Mouse (Mus musculus) lung, embryonic 15.5 days (tissue): Measurements from ENCODE around the gene Rsbn1l. TPM values are rescaled to one million over a fixed set of nuclear protein-coding genes. Genes with fewer than 3 reads are reported as not detected.

Experiments
- ATAC-seq: fragments of 200-750 bp; cut with Nextera tagmentation; 2 replicates; pipeline ENCODE4 v1.8.0; 2017; ENCODE audit warnings: moderate number of reproducible peaks, borderline replicate concordance; ENCODE audit not compliant: low FRiP score, low TSS enrichment; ENCODE audit errors: extremely low read depth
- H3K27ac ChIP-seq: fragments of 300-500 bp; sonication (generic); 2 replicates; pipeline ENCODE4 v1.5.1; 2015; ENCODE audit warnings: moderate library complexity, mild to moderate bottlenecking, inconsistent platforms
- H3K27me3 ChIP-seq: fragments of 300-500 bp; sonication (generic); 2 replicates; pipeline ENCODE4 v1.6.1; 2015; ENCODE audit warnings: inconsistent platforms
- H3K36me3 ChIP-seq: fragments of 300-500 bp; sonication (generic); 2 replicates; pipeline ENCODE4 v1.6.1; 2015; ENCODE audit warnings: inconsistent platforms
- H3K4me1 ChIP-seq: fragments of 300-500 bp; sonication (generic); 2 replicates; pipeline ENCODE4 v1.6.1; 2015; ENCODE audit warnings: inconsistent platforms
- H3K4me2 ChIP-seq: fragments of 300-500 bp; sonication (generic); 2 replicates; pipeline ENCODE4 v1.6.1; 2015; ENCODE audit warnings: inconsistent platforms, mild to moderate bottlenecking, moderate library complexity
- H3K4me3 ChIP-seq: fragments of 300-500 bp; sonication (generic); 2 replicates; pipeline ENCODE4 v1.5.1; 2015; ENCODE audit warnings: mild to moderate bottlenecking, inconsistent platforms
- H3K9ac ChIP-seq: fragments of 300-500 bp; sonication (generic); 2 replicates; pipeline ENCODE4 v1.6.1; 2015; ENCODE audit warnings: inconsistent platforms
- H3K9me3 ChIP-seq: fragments of 300-500 bp; sonication (generic); 2 replicates; pipeline ENCODE4 v1.6.1; 2016; ENCODE audit warnings: inconsistent platforms
- WGBS: fragments of 180-500 bp; shearing (Covaris S2); methylation state at CpG from one replicate; pipeline ENCODE4 v1.1.7; 2015; 5-methylcytosine and 5-hydroxymethylcytosine counted together
- polyA plus RNA-seq: library from polyadenylated mRNA; unstranded; fragments of >200 nt; fragmentation: Nextera tagmentation; extraction: Ambion mirVana; gene quantifications from 2 replicates; pipeline ENCODE4 v1.2.1, GENCODE M21; 2015

Gene Rsbn1l
- 4.5 and 4.9 TPM in 2 replicates for polyA plus RNA-seq

GRCm38 (mm10) chr5:20956298-20956697, at the start of gene Rsbn1l:
Gene Rsbn1l (minus strand): TSS chr5:20956398.
- no peak within 1 kb of the TSS for H3K9ac ChIP-seq
- peaks cover 5% of the 10 kb centered on the region; the same call in 1 of the 2 replicates for H3K4me1 ChIP-seq
- no peak within 1 kb of the TSS for H3K4me2 ChIP-seq
- H3K36me3 ChIP-seq: peaks cover 6% of the 10 kb centered on the region
- H3K4me3 ChIP-seq: no peak within 1 kb of the TSS
- no peaks in the 10 kb centered on the region for H3K9me3 ChIP-seq
- no peak for ATAC-seq
- WGBS: 97% methylated on average over 3 of the region's 3 CpGs
- no peaks in the 10 kb centered on the region for H3K27me3 ChIP-seq
- H3K27ac ChIP-seq: peak within 1 kb of the TSS; percentile 3; the same call in 1 of the 2 replicates

GRCm38 (mm10) chr5:21002723-21003122, 46.5 kb upstream of the Rsbn1l start:
- Histone ChIP-seq H3K4me3 (no peak overlapping the region), H3K36me3 (peaks cover 68% of the 10 kb centered on the region)

GRCm38 (mm10) chr5:21001622-21002315, 45.6 kb upstream of the Rsbn1l start:
- Histone ChIP-seq H3K4me1 (no peaks in the 10 kb centered on the region), H3K27me3 (no peaks in the 10 kb centered on the region), H3K9me3 (no peaks in the 10 kb centered on the region), H3K4me2 (no peak overlapping the region), H3K36me3 (peaks cover 73% of the 10 kb centered on the region), H3K4me3 (no peak overlapping the region), H3K9ac (no peak overlapping the region), H3K27ac (no peak overlapping the region)
- ATAC-seq: no peak
- WGBS: 94% methylated on average over 10 of the region's 10 CpGs

More at GRCm38 (mm10) chr5:21002723-21003122, 46.5 kb upstream of the Rsbn1l start:
- Histone ChIP-seq H3K9me3 (no peaks in the 10 kb centered on the region), H3K4me1 (no peaks in the 10 kb centered on the region), H3K27ac (no peak overlapping the region), H3K9ac (no peak overlapping the region), H3K4me2 (no peak overlapping the region), H3K27me3 (no peaks in the 10 kb centered on the region)
- ATAC-seq: no peak
- WGBS: 88% methylated on average over 6 of the region's 6 CpGs

- 92% methylated on average over 6 of the region's 6 CpGs for WGBS
- ATAC-seq: no peak
- no peak overlapping the region for H3K4me2 ChIP-seq
- no peak overlapping the region for H3K4me3 ChIP-seq
- no peaks in the 10 kb centered on the region for H3K4me1 ChIP-seq
- H3K27me3 ChIP-seq: no peaks in the 10 kb centered on the region
- no peaks in the 10 kb centered on the region for H3K9me3 ChIP-seq
- H3K27ac ChIP-seq: no peak overlapping the region
- no peak overlapping the region for H3K9ac ChIP-seq
- H3K36me3 ChIP-seq: peaks cover 80% of the 10 kb centered on the region
Measured at GRCm38 (mm10) chr5:20998427-20998826, 42.2 kb upstream of the Rsbn1l start.

- Histone ChIP-seq H3K4me1 (no peaks in the 10 kb centered on the region), H3K27ac (no peak overlapping the region), H3K4me3 (no peak overlapping the region), H3K36me3 (peaks cover 71% of the 10 kb centered on the region), H3K4me2 (no peak overlapping the region), H3K9ac (no peak overlapping the region), H3K27me3 (no peaks in the 10 kb centered on the region), H3K9me3 (no peaks in the 10 kb centered on the region)
- 89% methylated on average over 6 of the region's 6 CpGs for WGBS
- no peak for ATAC-seq
Measured at GRCm38 (mm10) chr5:20997555-20997954, 41.4 kb upstream of the Rsbn1l start.

- no peaks in the 10 kb centered on the region for H3K4me1 ChIP-seq
- ATAC-seq: no peak
- H3K4me3 ChIP-seq: no peak overlapping the region
- H3K9ac ChIP-seq: no peak overlapping the region
- H3K27ac ChIP-seq: no peak overlapping the region
- no peak overlapping the region for H3K4me2 ChIP-seq
- H3K27me3 ChIP-seq: no peaks in the 10 kb centered on the region
- WGBS: 95% methylated on average over 8 of the region's 8 CpGs
- no peaks in the 10 kb centered on the region for H3K9me3 ChIP-seq
- H3K36me3 ChIP-seq: peaks cover 56% of the 10 kb centered on the region
Measured at GRCm38 (mm10) chr5:20990062-20990809, 34.0 kb upstream of the Rsbn1l start.

- WGBS: 93% methylated on average over 8 of the region's 8 CpGs
Measured at GRCm38 (mm10) chr5:20986271-20986670, 30.1 kb upstream of the Rsbn1l start.

GRCm38 (mm10) chr5:20983505-20983904, 27.3 kb upstream of the Rsbn1l start:
- no peak overlapping the region for H3K4me3 ChIP-seq
- no peak overlapping the region for H3K9ac ChIP-seq
- H3K4me2 ChIP-seq: no peak overlapping the region
- ATAC-seq: no peak
- H3K27me3 ChIP-seq: no peaks in the 10 kb centered on the region
- H3K9me3 ChIP-seq: no peaks in the 10 kb centered on the region
- peaks cover 24% of the 10 kb centered on the region for H3K36me3 ChIP-seq
- no peaks in the 10 kb centered on the region for H3K4me1 ChIP-seq
- H3K27ac ChIP-seq: no peak overlapping the region

More at GRCm38 (mm10) chr5:20986271-20986670, 30.1 kb upstream of the Rsbn1l start:
- Histone ChIP-seq H3K27me3 (no peaks in the 10 kb centered on the region), H3K4me2 (no peak overlapping the region), H3K36me3 (peaks cover 47% of the 10 kb centered on the region), H3K9me3 (no peaks in the 10 kb centered on the region), H3K4me3 (no peak overlapping the region), H3K9ac (no peak overlapping the region), H3K4me1 (no peaks in the 10 kb centered on the region), H3K27ac (no peak overlapping the region)
- no peak for ATAC-seq

- H3K4me3 ChIP-seq: no peak overlapping the region
- no peaks in the 10 kb centered on the region for H3K36me3 ChIP-seq
- H3K9me3 ChIP-seq: no peaks in the 10 kb centered on the region
- no peak overlapping the region for H3K4me2 ChIP-seq
- no peak for ATAC-seq
- H3K27ac ChIP-seq: no peak overlapping the region
- no peaks in the 10 kb centered on the region for H3K4me1 ChIP-seq
- H3K9ac ChIP-seq: no peak overlapping the region
- H3K27me3 ChIP-seq: no peaks in the 10 kb centered on the region
- 60% methylated on average over 4 of the region's 4 CpGs for WGBS
Measured at GRCm38 (mm10) chr5:20974690-20975089, 18.5 kb upstream of the Rsbn1l start.

- H3K4me2 ChIP-seq: no peak overlapping the region
- 32% methylated on average over 6 of the region's 7 CpGs for WGBS
- no peak for ATAC-seq
- no peak overlapping the region for H3K4me3 ChIP-seq
- H3K9me3 ChIP-seq: no peaks in the 10 kb centered on the region
- no peak overlapping the region for H3K9ac ChIP-seq
- no peaks in the 10 kb centered on the region for H3K36me3 ChIP-seq
- no peak overlapping the region for H3K27ac ChIP-seq
- no peaks in the 10 kb centered on the region for H3K4me1 ChIP-seq
- H3K27me3 ChIP-seq: no peaks in the 10 kb centered on the region
Measured at GRCm38 (mm10) chr5:20973999-20974398, 17.8 kb upstream of the Rsbn1l start.

GRCm38 (mm10) chr5:20973069-20973468, 16.9 kb upstream of the Rsbn1l start:
- Histone ChIP-seq H3K4me3 (no peak overlapping the region), H3K9ac (no peak overlapping the region), H3K9me3 (no peaks in the 10 kb centered on the region), H3K4me2 (no peak overlapping the region), H3K27ac (no peak overlapping the region), H3K36me3 (no peaks in the 10 kb centered on the region), H3K4me1 (no peaks in the 10 kb centered on the region), H3K27me3 (no peaks in the 10 kb centered on the region)
- 78% methylated on average over 5 of the region's 5 CpGs for WGBS
- ATAC-seq: no peak

- ATAC-seq: no peak
- H3K27ac ChIP-seq: no peak overlapping the region
- no peaks in the 10 kb centered on the region for H3K36me3 ChIP-seq
- H3K4me3 ChIP-seq: no peak overlapping the region
- no peaks in the 10 kb centered on the region for H3K9me3 ChIP-seq
- WGBS: 59% methylated on average over 9 of the region's 9 CpGs
- no peak overlapping the region for H3K4me2 ChIP-seq
- no peaks in the 10 kb centered on the region for H3K27me3 ChIP-seq
- H3K4me1 ChIP-seq: no peaks in the 10 kb centered on the region
- no peak overlapping the region for H3K9ac ChIP-seq
Measured at GRCm38 (mm10) chr5:20968963-20969362, 12.8 kb upstream of the Rsbn1l start.
